Mouse (Mus musculus): Measurements from ENCODE around the gene Stx2.

Stx2 gene

DNA sequence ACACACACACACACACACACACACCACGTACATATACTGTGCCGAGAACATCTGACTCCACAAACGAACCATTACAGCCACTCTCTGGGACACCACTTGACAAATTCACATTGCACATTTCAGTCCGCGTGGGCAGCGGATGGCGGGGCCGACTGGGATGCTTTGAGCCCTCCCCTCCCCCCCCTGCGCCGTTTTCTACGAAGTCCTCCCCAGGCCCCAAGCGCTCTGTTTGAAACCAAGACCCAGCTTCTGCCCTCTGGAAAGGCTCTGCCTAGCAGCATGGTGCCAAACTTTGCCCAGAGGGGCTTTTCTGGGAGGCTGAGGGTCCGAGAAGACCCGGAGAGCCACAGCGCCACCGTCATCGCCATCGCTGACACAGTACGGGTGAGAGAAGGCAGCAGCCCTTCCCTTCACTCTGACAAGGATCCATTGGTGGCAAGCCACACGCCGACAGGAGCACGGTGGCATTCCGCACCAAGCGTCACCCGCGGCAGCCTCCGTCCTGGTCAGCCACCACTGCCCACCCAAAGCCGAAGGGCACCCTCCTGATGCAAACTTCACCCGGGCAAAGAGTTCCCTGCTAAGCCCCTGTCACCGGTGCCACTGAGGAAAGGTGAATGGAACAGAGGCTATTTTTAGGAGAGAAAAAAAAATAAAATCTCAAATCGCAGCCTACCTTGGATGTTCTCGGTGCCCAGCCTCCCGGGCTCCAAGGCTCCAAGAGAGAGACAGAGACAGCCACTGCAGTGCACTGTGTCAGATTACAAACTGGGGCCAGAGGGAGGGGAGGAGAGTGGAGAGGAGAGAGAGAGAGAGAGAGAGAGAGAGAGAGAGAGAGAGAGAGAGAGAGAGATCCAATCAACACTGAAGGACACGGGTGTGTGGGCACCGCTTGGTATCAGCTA lies 55.8 kb downstream of the Stx2 start:
- no peak for DNase-seq (ENCODE audit: low read depth)

DNA sequence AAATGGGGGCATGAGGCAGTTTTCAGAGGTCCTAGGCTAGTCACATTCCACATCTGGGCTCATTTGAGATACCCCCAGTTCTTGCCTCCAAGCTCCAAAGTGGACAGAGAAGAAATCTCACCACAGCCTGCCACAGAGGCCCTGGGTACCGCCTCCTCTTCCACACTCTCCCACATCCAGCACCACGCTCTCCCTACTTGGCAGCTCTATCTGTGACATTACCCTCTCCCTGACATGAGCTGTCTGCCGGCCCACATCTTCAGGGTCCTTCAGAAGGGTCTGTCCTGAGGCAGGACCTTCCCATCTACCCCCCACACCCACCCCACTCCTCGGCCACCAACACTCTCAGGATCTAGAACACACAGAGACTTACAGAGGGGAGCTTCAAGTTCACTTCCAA lies 56.9 kb downstream of the Stx2 start:
- DNase-seq (ENCODE audit: low read depth): no peak

DNA sequence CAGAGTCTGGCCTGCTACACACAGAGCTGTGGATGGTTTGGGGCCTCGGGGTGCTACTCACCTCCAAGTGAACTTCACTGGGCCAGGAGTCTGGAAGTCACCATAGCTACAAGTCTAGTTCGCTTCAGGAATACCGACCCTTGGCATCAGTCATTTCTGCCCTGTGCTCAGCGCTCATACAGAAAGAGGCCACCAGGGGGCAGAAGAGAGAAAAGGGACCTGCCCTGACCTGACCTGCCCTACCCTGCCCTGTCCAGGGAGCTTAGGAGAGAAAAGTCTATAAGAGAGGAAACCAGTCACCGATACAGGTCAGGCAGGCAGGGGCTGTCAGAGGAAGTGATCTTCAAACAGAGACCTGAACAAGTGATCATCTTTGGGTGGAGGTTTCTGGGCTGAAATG lies 61.3 kb downstream of the Stx2 start:
- no peak for DNase-seq (ENCODE audit: low read depth)

DNA sequence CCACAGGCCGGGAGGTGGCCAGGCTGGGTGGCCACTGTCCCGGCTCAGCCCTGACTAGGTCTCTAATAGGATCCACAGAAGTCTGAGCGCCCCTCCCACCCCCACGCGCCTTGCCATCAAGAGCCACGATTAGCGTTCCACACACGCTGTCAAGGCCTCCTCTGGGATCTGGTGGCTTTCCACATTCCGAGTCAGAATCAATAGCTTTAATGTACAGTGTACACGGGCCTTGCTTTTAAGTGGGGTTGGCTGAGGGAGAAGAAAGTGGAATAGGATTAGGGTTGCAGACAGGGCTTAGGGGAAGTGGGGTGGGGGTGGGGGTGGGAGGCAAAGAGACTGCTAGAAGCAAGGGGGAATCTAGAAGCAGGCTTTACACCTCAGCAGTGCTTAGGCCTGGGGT lies 67.9 kb downstream of the Stx2 start:
- DNase-seq (ENCODE audit: low read depth): no peak

DNA sequence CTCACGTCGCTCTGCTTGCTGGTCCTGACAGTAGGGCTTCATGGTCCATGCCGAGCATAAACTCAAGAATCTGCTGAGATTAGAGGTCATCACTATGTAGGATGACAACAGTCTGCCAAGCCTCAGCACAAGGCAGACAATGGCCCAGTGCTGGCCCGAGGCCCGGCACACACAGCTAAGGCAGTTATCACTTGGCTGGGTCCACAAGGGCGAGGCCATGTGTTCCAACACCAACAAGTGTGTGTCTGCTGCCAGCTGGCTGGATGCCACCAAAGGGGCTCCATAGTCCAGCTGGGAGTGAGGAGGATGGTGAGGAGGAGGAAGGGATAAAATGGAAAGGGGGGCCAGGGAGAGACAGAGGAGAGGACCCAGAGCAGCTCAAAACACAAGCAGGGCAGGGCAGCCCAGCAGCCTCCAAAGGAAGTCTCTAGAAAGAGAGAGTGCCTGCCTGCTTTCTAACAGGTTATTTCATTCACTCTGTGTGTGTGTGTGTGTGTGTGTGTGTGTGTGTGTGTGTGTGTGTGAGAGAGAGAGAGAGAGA lies 72.9 kb downstream of the Stx2 start:
- no peak for DNase-seq (ENCODE audit: low read depth)

Data from NIH3T3 (cell line).